Mouse (Mus musculus): ENCODE data around the gene Mmgt2. TPM values are rescaled to one million over a fixed set of nuclear protein-coding genes. Genes with fewer than 3 reads are reported as not detected.

Gene Mmgt2
- polyA plus RNA-seq, 1 experiment from 2014 or later, result 42.8 TPM

DNA sequence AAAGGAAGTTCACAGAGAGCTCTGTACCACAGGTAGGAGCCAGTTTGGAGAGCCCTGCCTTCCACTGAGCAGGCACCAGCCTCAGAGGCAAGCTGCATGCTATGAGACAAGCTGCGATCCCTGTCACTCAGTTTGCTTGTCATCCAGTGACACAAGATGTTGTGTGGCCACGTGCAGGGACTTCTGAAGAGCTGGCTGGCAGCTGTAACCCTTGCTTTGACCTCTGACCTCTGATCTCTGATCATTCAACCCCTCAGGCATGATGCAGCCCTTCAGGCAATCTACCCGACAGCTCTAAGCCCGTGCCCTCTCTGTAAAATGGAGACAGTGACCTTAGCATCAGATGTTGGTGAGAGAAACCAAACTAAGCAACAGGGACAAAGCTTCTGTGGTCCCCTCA is 25.6 kb upstream of the Mmgt2 start:
- ATAC-seq (ENCODE audit: extremely low read depth, insufficient number of reproducible peaks, low FRiP score, low TSS enrichment), result no peak
- Histone ChIP-seq H3K4me3 (no peak overlapping the region), H3K36me3 (peaks cover 33% of the 10 kb centered on the region), H3K9ac (no peak overlapping the region), H3K4me2 (no peak overlapping the region), H3K27ac (replicated peaks) (no peak overlapping the region), H3K9me3 (0 out of 2 replicates have a peak, but pooled peaks cover 6% of the 10 kb centered on the region), H3K4me1 (peaks cover 35% of the 10 kb centered on the region), H3K27me3 (replicated peaks) (no peaks in the 10 kb centered on the region)
- WGBS, result 65% methylated on average over 4 of the region's 4 CpGs

GRCm38 (mm10) chr11:62624341-62625291 is 23.8 kb upstream of the Mmgt2 start:
- Histone ChIP-seq H3K27ac (replicated peaks) (peak overlapping the region; percentile 71), H3K4me1 (peaks cover 53% of the 10 kb centered on the region), H3K9ac (peak overlapping the region; percentile 4; the same call in 1 of the 2 replicates), H3K9me3 (0 out of 2 replicates have a peak, but pooled peaks cover 6% of the 10 kb centered on the region), H3K36me3 (peaks cover 16% of the 10 kb centered on the region), H3K4me3 (no peak overlapping the region), H3K4me2 (no peak overlapping the region), H3K27me3 (replicated peaks) (no peaks in the 10 kb centered on the region)
- WGBS, result 35% methylated on average over 10 of the region's 10 CpGs
- no peak for ATAC-seq (ENCODE audit: extremely low read depth, insufficient number of reproducible peaks, low FRiP score, low TSS enrichment)

GRCm38 (mm10) chr11:62629352-62630224 is 18.9 kb upstream of the Mmgt2 start:
- peaks cover 66% of the 10 kb centered on the region for H3K4me1 ChIP-seq
- no peaks in the 10 kb centered on the region for H3K27me3 ChIP-seq (replicated peaks)
- ATAC-seq (ENCODE audit: extremely low read depth, insufficient number of reproducible peaks, low FRiP score, low TSS enrichment), result no peak
- peak overlapping the region; percentile 67 for H3K9ac ChIP-seq
- H3K27ac ChIP-seq (replicated peaks), result peak overlapping the region; percentile 68
- H3K9me3 ChIP-seq, result 0 out of 2 replicates have a peak, but pooled peaks cover 6% of the 10 kb centered on the region
- H3K36me3 ChIP-seq, result peaks cover 11% of the 10 kb centered on the region; the same call in 1 of the 2 replicates
- WGBS, result 4% methylated on average over 9 of the region's 9 CpGs
- H3K4me2 ChIP-seq, result peak overlapping the region; percentile 58
- H3K4me3 ChIP-seq, result 0 out of 2 replicates have a peak overlapping the region, but pooled peaks have one; percentile 27

DNA sequence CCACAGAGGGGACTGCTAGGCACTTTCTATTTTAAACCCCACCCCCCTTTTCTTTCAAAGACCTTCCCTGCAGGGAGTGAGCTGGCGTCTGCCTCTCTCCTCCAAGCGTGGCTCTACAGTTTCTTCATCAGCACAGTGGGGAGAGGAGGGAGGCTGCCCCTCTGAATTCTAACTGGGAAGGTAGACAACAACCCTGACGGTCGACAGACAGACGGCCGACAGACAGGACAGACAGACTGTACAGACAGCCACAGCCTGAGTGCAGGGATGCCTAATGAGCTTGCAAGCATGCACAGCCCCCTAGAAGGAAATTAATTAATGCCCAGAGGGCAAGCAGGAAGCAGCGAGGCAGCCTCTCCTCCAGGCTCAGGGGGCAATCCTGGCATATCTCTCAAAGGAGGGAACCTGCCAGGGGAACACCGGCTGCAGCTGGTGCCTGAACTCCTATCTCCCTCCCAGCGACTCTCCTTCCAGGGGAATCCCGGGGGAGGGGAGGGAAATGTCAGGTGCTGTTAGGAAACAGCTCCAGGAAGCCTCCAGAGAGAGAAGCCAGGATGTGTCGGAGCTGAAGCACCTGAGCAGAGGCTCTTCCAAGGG is 18.1 kb upstream of the Mmgt2 start:
- Histone ChIP-seq H3K4me2 (peak overlapping the region; percentile 58), H3K36me3 (peaks cover 11% of the 10 kb centered on the region; the same call in 1 of the 2 replicates), H3K4me3 (peak overlapping the region; percentile 27), H3K27ac (replicated peaks) (peak overlapping the region; percentile 68), H3K9ac (peak overlapping the region; percentile 67), H3K27me3 (replicated peaks) (no peaks in the 10 kb centered on the region), H3K4me1 (peaks cover 66% of the 10 kb centered on the region), H3K9me3 (0 out of 2 replicates have a peak, but pooled peaks cover 6% of the 10 kb centered on the region)
- ATAC-seq (ENCODE audit: extremely low read depth, insufficient number of reproducible peaks, low FRiP score, low TSS enrichment), result no peak
- 2% methylated on average over 11 of the region's 11 CpGs for WGBS

DNA sequence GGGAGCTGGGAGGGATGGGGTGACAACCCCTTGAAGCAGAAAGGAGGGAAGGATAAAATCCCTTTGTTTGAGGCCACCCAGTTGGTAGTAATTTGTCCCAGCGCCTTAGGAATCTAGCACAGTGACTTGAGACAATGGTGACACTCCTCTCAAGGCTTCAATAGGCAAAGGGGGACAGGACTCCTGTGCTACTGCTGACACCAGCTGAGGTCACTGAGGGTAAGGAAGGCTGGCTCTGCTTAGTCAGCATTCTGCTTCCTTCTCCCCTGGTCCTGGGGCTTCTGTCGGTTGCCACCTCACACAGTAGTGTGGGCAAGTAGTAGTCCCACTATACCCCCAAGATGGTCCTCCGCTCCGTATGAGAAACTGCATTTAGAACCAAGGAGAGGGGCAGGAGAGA is 17.3 kb upstream of the Mmgt2 start:
- Histone ChIP-seq H3K9me3 (0 out of 2 replicates have a peak, but pooled peaks cover 4% of the 10 kb centered on the region), H3K9ac (peak overlapping the region; percentile 44; the same call in 1 of the 2 replicates), H3K4me3 (no peak overlapping the region), H3K4me2 (0 out of 2 replicates have a peak overlapping the region, but pooled peaks have one; percentile 58), H3K27ac (replicated peaks) (no peak overlapping the region), H3K4me1 (peaks cover 66% of the 10 kb centered on the region), H3K27me3 (replicated peaks) (no peaks in the 10 kb centered on the region), H3K36me3 (peaks cover 11% of the 10 kb centered on the region; the same call in 1 of the 2 replicates)
- WGBS, result 48% methylated on average over 4 of the region's 4 CpGs
- no peak for ATAC-seq (ENCODE audit: extremely low read depth, insufficient number of reproducible peaks, low FRiP score, low TSS enrichment)

- peaks cover 77% of the 10 kb centered on the region for H3K4me1 ChIP-seq
- H3K9me3 ChIP-seq, result no peaks in the 10 kb centered on the region
- no peaks in the 10 kb centered on the region for H3K27me3 ChIP-seq (replicated peaks)
- peaks cover 3% of the 10 kb centered on the region; the same call in 1 of the 2 replicates for H3K36me3 ChIP-seq
- no peak overlapping the region for H3K4me3 ChIP-seq
- no peak for ATAC-seq (ENCODE audit: extremely low read depth, insufficient number of reproducible peaks, low FRiP score, low TSS enrichment)
- WGBS, result 59% methylated on average over 3 of the region's 3 CpGs
- peak overlapping the region; percentile 88 for H3K27ac ChIP-seq (replicated peaks)
- no peak overlapping the region for H3K4me2 ChIP-seq
- H3K9ac ChIP-seq, result peak overlapping the region; percentile 56; the same call in 1 of the 2 replicates
Observed at GRCm38 (mm10) chr11:62635406-62635805, 13.1 kb upstream of the Mmgt2 start.

DNA sequence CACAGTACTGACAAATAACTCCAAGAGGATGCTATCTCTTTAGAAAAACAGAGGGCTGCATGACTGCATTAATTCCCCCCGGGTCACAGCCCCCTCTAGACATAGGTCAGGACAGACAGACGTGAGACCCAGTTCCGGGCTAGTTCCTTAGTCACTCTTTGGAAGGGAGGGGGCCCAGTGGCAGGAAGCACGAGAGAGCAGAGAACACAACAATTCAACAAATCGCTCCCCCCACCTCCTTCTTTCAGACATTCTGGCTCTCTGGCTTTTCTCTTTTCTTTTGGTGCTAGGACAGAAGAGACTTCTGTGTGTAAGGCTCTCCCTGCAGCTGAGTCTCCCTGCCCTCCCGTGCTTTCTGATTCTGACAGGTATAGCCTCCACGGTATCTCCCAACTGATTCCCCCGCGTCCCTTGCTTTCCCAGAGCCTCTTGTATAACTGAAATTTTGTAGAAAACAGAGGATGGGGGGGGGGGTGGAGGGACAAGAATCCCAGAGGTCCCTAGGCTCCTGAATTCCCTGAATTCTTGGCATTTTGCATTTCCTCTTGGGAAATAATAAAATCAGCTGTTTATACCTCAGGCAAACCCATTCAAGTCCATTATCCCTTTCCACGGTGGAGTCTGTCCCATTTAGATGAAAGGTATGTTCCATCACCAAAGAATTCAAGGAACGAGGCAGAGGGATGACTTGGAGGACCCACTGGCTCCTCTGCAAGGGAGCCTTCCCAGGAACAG is 12.2 kb upstream of the Mmgt2 start:
- Histone ChIP-seq H3K4me1 (peaks cover 77% of the 10 kb centered on the region), H3K4me2 (peak overlapping the region; percentile 44)
- WGBS, result 40% methylated on average over 11 of the region's 11 CpGs

GRCm38 (mm10) chr11:62636840-62637221 is 11.6 kb upstream of the Mmgt2 start:
- 35% methylated on average over 3 of the region's 3 CpGs for WGBS
- peaks cover 3% of the 10 kb centered on the region; the same call in 1 of the 2 replicates for H3K36me3 ChIP-seq
- no peaks in the 10 kb centered on the region for H3K9me3 ChIP-seq
- peak overlapping the region; percentile 58 for H3K9ac ChIP-seq
- peak overlapping the region; percentile 88 for H3K27ac ChIP-seq (replicated peaks)
- no peaks in the 10 kb centered on the region for H3K27me3 ChIP-seq (replicated peaks)
- no peak overlapping the region for H3K4me3 ChIP-seq
- H3K4me1 ChIP-seq, result peaks cover 78% of the 10 kb centered on the region
- ATAC-seq (ENCODE audit: extremely low read depth, insufficient number of reproducible peaks, low FRiP score, low TSS enrichment), result peak; percentile 33; the same call in 1 of the 2 replicates
- peak overlapping the region; percentile 44 for H3K4me2 ChIP-seq

More for the DNA sequence above, 12.2 kb upstream of the Mmgt2 start:
- Histone ChIP-seq H3K9ac (peak overlapping the region; percentile 58), H3K9me3 (no peaks in the 10 kb centered on the region), H3K4me3 (no peak overlapping the region), H3K27ac (replicated peaks) (peak overlapping the region; percentile 88), H3K36me3 (peaks cover 3% of the 10 kb centered on the region; the same call in 1 of the 2 replicates), H3K27me3 (replicated peaks) (no peaks in the 10 kb centered on the region)
- ATAC-seq (ENCODE audit: extremely low read depth, insufficient number of reproducible peaks, low FRiP score, low TSS enrichment), result no peak

DNA sequence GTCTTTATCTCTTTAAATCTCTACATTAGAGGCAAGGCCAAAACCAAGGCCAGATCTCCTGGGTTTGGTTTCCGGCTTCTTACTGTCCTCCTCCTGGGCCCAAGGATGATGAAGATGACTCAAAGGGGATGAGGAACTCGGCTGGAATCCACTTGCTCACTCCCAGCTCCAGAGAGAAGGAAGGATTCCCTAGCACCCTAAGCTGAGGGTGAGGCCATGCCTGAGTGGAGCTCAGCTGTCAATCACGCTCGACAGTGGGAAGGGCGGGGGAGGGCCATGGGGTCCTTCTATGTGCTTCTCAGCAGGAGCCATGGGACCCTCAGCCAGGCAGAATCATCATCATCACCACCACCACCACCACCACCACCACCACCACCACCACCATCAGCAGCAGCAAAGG is 11.1 kb upstream of the Mmgt2 start:
- Histone ChIP-seq H3K36me3 (peaks cover 3% of the 10 kb centered on the region; the same call in 1 of the 2 replicates), H3K4me2 (peak overlapping the region; percentile 44), H3K9me3 (no peaks in the 10 kb centered on the region), H3K27me3 (replicated peaks) (no peaks in the 10 kb centered on the region), H3K4me3 (no peak overlapping the region), H3K4me1 (peaks cover 84% of the 10 kb centered on the region), H3K9ac (peak overlapping the region; percentile 55), H3K27ac (replicated peaks) (peak overlapping the region; percentile 88)
- 61% methylated on average over 5 of the region's 5 CpGs for WGBS
- ATAC-seq (ENCODE audit: extremely low read depth, insufficient number of reproducible peaks, low FRiP score, low TSS enrichment), result no peak

DNA sequence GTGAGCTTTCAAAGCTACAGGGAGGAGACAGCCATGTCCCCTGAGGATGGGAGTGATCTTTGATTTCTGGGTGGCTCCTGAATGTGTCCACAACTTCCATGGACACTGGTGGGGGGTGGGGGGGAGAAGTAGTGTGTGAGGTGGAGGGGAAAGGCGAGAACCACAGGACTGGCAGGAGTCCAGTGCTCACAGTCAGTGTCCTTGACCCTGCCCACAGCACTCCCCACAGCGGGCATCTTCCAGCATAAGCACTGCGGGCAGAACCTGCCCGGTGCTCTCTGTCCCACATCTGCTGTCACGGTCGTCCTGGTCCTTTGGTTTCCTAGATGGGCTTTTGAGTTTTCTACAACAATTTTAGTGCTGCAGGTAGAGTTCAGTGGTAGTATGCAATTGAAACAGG is 10.7 kb upstream of the Mmgt2 start:
- ATAC-seq (ENCODE audit: extremely low read depth, insufficient number of reproducible peaks, low FRiP score, low TSS enrichment), result no peak
- H3K27ac ChIP-seq (replicated peaks), result peak overlapping the region; percentile 88
- H3K36me3 ChIP-seq, result peaks cover 1% of the 10 kb centered on the region; the same call in 1 of the 2 replicates
- H3K9ac ChIP-seq, result peak overlapping the region; percentile 55; the same call in 1 of the 2 replicates
- H3K4me1 ChIP-seq, result peaks cover 88% of the 10 kb centered on the region
- 75% methylated on average over 6 of the region's 6 CpGs for WGBS
- H3K27me3 ChIP-seq (replicated peaks), result no peaks in the 10 kb centered on the region
- no peak overlapping the region for H3K4me3 ChIP-seq
- no peaks in the 10 kb centered on the region for H3K9me3 ChIP-seq
- no peak overlapping the region for H3K4me2 ChIP-seq
